ENCODE assay signal across 14 mouse cellular contexts in genomic region chr9:47125517-47125916, GRCm38 (mm10).
DNase-seq lines count a peak whose midpoint lies in the region; TF ChIP-seq lines count a peak whose summit lies in the region.
"Had no signal": no experiment of that assay in that cellular context is flagged by ENCODE, and none has a peak within 500 bp of the region (broad histone marks: within the 10 kb centered on the region; RNA-seq: fewer than 3 reads in every experiment).

No protein-coding gene starts in this region.

- no peaks in the 10 kb centered on the region for H3K4me1 ChIP-seq in thymus, adult 2 months (replicated peaks; ENCODE audit: control insufficient read depth, insufficient read depth, low read length)
- H3K4me1 ChIP-seq: forebrain, embryonic 12.5 days; heart, embryonic 13.5 days; limb, embryonic 13.5 days; neural tube, embryonic 12.5 days had no signal

- no peak for TF ChIP-seq CTCF in thymus, adult 2 months (IDR thresholded peaks at IDR 0.05; ENCODE audit: borderline replicate concordance, control insufficient read depth, extremely low read depth, insufficient read depth, low read length, poor library complexity)

- H3K27me3 ChIP-seq in thymus, adult 2 months (ENCODE audit: control insufficient read depth, insufficient read depth, low read length), result no peaks in the 10 kb centered on the region
- H3K27me3 ChIP-seq: forebrain, embryonic 12.5 days; limb, embryonic 13.5 days had no signal

- peak; percentile 19 for DNase-seq in cerebellum, adult 11-12 months
- DNase-seq in cerebellum, postnatal 4 days (ENCODE audit: low spot score in 2 of 2), result no peak
- peak; percentile 43 for DNase-seq in cerebellum, adult 18-20 months
- peak; percentile 31 to 50 for DNase-seq in cerebellum, postnatal 36 days
- DNase-seq in right cerebral cortex, postnatal 14 days, result peak; percentile 17
- DNase-seq in heart, postnatal 4 days, result no peak
- no peak for DNase-seq in lung, postnatal 10 days
- DNase-seq in thymus, adult 2 months, result no peak
- DNase-seq: gastrocnemius, adult 2 months; heart, adult 11 months had no signal

- 88% methylated on average over 3 of the region's 3 CpGs for WGBS in thymus, adult 2 months

- H3K27ac ChIP-seq in thymus, adult 2 months (ENCODE audit: control insufficient read depth, insufficient read depth, low read length), result no peak overlapping the region
- H3K27ac ChIP-seq: forebrain, embryonic 12.5 days; gastrocnemius, adult 2 months; heart, embryonic 13.5 days; limb, embryonic 13.5 days; neural tube, embryonic 12.5 days had no signal

- H3K36me3 ChIP-seq in thymus, adult 2 months (ENCODE audit: control insufficient read depth, insufficient read depth, low read length), result no peaks in the 10 kb centered on the region
- H3K36me3 ChIP-seq: forebrain, embryonic 12.5 days; heart, embryonic 13.5 days; limb, embryonic 13.5 days; neural tube, embryonic 12.5 days had no signal

- H3K4me3 ChIP-seq in thymus, adult 2 months (ENCODE audit: control insufficient read depth, insufficient read depth, low read length), result no peak overlapping the region
- H3K4me3 ChIP-seq: forebrain, embryonic 12.5 days; gastrocnemius, adult 2 months; heart, embryonic 13.5 days; limb, embryonic 13.5 days; neural tube, embryonic 12.5 days had no signal

- TF ChIP-seq POLR2A in thymus, adult 2 months (IDR thresholded peaks at IDR 0.05; ENCODE audit: control insufficient read depth, extremely low read depth, insufficient read depth, low read length, poor library complexity), result no peak

Comparison
In these comparisons a context has a peak if more than half of its experiments do, and no peak if none do; other contexts are left out.
1. DNase-seq: peak in cerebellum, adult 11-12 months (single experiment), cerebellum, adult 18-20 months (2 of 2), cerebellum, postnatal 36 days (2 of 2) and right cerebral cortex, postnatal 14 days (single experiment); none in cerebellum, postnatal 4 days (0 of 2), heart, postnatal 4 days (single experiment), lung, postnatal 10 days (single experiment) and thymus, adult 2 months (single experiment).